Mouse (Mus musculus): ENCODE data around the gene Wipf2.

- TF ChIP-seq CTCF (conservative IDR thresholded peaks at IDR 0.05; ENCODE audit: insufficient read depth, insufficient read length, low read depth, low read length) = peak; percentile 74
- no peak for TF ChIP-seq POLR2A (IDR thresholded peaks at IDR 0.05; ENCODE audit: low read depth, low read length)
Observed at GRCm38 (mm10) chr11:98829091-98829775, 34.2 kb upstream of the Wipf2 start.
